Mouse (Mus musculus): ENCODE data around the gene Gpr37l1. TPM values are rescaled to one million over a fixed set of nuclear protein-coding genes. Genes with fewer than 3 reads are reported as not detected.
"Not testable (repeated sequence)": the region's sequence is repeated elsewhere in the genome, so short reads cannot be mapped to it uniquely, and the experiment has no call there.

The Gpr37l1 gene
- polyA plus RNA-seq, 1 experiment from 2014 or later = not detected

DNA sequence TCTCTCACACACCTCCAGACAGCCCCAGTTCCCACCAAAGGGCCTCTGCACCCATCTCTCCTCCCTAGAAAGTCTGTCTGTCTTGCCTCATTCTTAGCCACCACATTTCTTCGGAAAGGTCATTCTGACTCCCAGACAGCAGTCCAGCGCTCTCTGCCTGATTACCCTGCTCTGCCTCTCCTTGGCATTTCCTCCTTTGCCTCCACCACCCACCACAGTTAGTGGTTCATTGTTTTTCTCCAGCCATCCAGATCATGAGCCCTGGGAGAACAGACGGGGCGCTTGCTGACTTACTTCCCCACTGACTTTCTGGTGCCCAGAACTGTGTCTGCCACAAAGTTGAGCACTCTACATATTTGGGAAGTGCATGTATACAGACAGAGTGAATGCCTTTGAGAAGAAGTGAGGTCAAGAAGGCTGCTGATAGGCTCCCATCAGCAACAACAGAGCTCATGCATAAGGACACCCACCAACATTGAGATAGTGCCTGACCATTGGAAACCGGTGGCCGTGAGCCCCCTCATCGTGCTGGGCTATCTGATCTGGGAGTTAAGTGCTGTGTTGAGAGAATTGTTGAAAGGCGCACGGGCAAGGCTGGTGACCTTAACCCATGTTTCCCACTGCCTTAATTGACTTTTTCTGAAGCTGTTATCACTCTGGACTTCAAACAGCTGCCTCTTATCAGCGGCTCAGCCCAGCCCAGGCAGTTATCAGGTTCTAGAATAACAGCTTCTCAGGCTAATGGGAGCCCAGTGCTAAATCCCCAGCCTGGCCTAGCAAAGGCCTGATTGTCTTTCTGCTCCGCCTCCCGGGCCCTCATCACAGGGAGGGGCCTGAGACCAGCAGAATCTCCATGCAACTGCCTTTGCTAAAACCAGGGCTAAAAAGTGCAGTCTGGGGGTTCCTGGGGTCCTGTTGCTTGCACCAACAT lies 37.0 kb upstream of the Gpr37l1 start:
- H3K27me3 ChIP-seq (ENCODE audit: insufficient read depth, low read length) = no peaks in the 10 kb centered on the region
- ATAC-seq = peak; percentile 70
- whole genome bisulfite sequencing (ENCODE audit: insufficient replicate concordance) = 28% methylated on average over 12 of the region's 12 CpGs
- no peak overlapping the region for H3K9ac ChIP-seq (replicated peaks)
- no peaks in the 10 kb centered on the region for H3K36me3 ChIP-seq (replicated peaks; ENCODE audit: insufficient read depth, low read length)
- H3K9me3 ChIP-seq (ENCODE audit: low read length) = no peaks in the 10 kb centered on the region
- peak overlapping the region; percentile 11; the same call in 1 of the 2 replicates for H3K4me2 ChIP-seq (ENCODE audit: low read depth, low read length)
- DNase-seq = peak; percentile 27
- H3K4me3 ChIP-seq (ENCODE audit: low read depth, low read length) = no peak overlapping the region
- peaks cover 11% of the 10 kb centered on the region for H3K4me1 ChIP-seq (ENCODE audit: insufficient read depth)
- TF ChIP-seq EP300 (IDR thresholded peaks at IDR 0.05; ENCODE audit: low read depth) (peak; percentile 85), CTCF (IDR thresholded peaks at IDR 0.05; ENCODE audit: low read depth) (no peak)
- no peak overlapping the region for H3K27ac ChIP-seq (ENCODE audit: low read depth)

DNA sequence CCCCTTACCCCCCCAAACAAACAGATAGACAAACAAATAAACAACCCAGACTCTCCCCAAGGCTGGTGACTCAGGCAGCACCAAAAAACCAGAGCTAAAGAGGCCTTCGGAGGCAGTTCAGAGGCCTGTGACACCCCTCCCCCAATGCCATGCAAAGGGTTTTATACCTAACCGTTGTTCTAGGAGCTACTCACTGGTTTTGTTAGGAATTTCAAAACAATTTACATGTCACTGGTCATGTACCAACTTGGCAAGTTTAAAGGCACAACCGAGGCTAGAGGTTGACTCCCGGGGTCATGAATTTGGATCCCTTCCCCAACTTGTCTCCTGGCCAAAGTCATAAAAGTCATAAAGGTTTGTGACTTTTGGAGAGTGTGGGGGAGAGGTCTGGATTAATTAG lies 32.9 kb upstream of the Gpr37l1 start:
- TF ChIP-seq EP300 (IDR thresholded peaks at IDR 0.05; ENCODE audit: low read depth) (no peak), CTCF (IDR thresholded peaks at IDR 0.05; ENCODE audit: low read depth) (no peak)
- DNase-seq (no peak), ATAC-seq (no peak)
- no peaks in the 10 kb centered on the region for H3K36me3 ChIP-seq (replicated peaks; ENCODE audit: insufficient read depth, low read length)
- H3K4me1 ChIP-seq (ENCODE audit: insufficient read depth) = peaks cover 17% of the 10 kb centered on the region
- no peaks in the 10 kb centered on the region for H3K9me3 ChIP-seq (ENCODE audit: low read length)
- no peak overlapping the region for H3K9ac ChIP-seq (replicated peaks)
- H3K27ac ChIP-seq (ENCODE audit: low read depth) = no peak overlapping the region
- H3K27me3 ChIP-seq (ENCODE audit: insufficient read depth, low read length) = no peaks in the 10 kb centered on the region
- H3K4me2 ChIP-seq (ENCODE audit: low read depth, low read length) = no peak overlapping the region
- H3K4me3 ChIP-seq (ENCODE audit: low read depth, low read length) = no peak overlapping the region
- WGBS (ENCODE audit: insufficient replicate concordance) = 86% methylated on average over 4 of the region's 4 CpGs

DNA sequence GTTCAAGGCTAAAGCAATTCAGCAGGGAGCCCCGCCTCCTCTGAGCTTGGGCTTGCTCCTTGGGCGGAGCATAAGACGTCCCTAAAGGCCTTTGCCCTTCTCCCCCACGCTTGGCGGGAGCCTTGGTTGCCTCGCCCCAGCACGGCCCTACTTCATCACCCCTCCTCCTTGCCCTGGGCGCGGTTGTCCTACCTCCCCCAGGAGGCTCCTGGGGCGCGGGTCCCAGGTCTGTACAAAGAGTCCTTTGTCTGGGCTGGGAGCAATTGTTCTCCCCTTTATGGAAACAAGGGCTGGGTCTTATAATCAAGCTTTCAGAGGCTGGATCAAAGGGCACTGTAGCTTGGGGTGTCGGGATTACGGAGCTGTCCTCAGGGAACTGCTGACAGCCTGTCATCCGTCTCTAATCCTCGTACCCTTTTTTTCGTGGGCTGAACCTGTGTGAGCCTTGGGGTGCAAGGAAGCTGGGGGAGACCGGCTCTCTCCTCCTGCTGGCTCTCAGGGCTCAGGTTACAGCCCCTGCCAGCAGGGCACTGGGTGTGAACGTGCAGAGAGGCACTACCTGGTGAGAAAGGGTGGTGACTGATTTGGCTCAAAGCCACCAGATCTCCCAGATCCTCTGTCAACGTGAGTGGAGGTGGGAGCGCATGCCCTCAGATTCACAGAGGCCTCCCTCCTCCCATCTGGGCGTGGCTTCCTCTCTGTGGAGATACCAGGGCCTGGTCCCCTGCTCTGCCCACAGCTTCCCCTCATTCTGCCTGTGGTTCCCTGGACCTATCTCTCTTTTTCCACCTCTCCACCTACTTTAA lies 31.7 kb upstream of the Gpr37l1 start:
- TF ChIP-seq CTCF (IDR thresholded peaks at IDR 0.05; ENCODE audit: low read depth) (no peak), EP300 (IDR thresholded peaks at IDR 0.05; ENCODE audit: low read depth) (no peak)
- Histone ChIP-seq H3K36me3 (replicated peaks; ENCODE audit: insufficient read depth, low read length) (no peaks in the 10 kb centered on the region), H3K9me3 (ENCODE audit: low read length) (no peaks in the 10 kb centered on the region), H3K27me3 (ENCODE audit: insufficient read depth, low read length) (no peaks in the 10 kb centered on the region), H3K9ac (replicated peaks) (no peak overlapping the region), H3K4me1 (ENCODE audit: insufficient read depth) (peaks cover 7% of the 10 kb centered on the region), H3K4me2 (ENCODE audit: low read depth, low read length) (peak overlapping the region; percentile 42), H3K4me3 (ENCODE audit: low read depth, low read length) (no peak overlapping the region), H3K27ac (ENCODE audit: low read depth) (no peak overlapping the region)
- 8% methylated on average over 21 of the region's 21 CpGs for WGBS (ENCODE audit: insufficient replicate concordance)
- no peak for ATAC-seq
- peak; percentile 36 for DNase-seq

DNA sequence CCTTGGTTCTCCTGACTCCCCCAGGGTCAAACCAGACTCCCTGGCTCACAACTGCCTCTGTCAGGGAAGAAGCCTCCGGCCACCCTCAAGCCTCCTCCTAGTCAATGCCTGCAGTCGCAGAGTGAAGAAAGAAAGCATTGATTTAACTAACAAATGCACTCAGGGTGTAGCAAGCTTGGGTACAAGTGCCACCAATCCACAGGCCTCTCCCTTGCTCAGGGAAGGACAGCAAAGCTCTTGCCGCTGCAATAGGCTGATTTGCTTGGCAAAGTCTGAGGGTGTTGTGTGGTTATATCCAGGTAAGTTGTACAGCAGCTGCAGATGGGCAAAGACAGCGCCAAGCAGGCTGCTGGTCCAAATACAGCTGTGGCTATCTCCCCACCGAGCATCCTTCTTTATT lies 30.9 kb upstream of the Gpr37l1 start:
- no peak overlapping the region for H3K9ac ChIP-seq (replicated peaks)
- H3K4me2 ChIP-seq (ENCODE audit: low read depth, low read length) = no peak overlapping the region
- H3K4me3 ChIP-seq (ENCODE audit: low read depth, low read length) = no peak overlapping the region
- TF ChIP-seq CTCF (IDR thresholded peaks at IDR 0.05; ENCODE audit: low read depth) (no peak), EP300 (IDR thresholded peaks at IDR 0.05; ENCODE audit: low read depth) (no peak)
- no peaks in the 10 kb centered on the region for H3K36me3 ChIP-seq (replicated peaks; ENCODE audit: insufficient read depth, low read length)
- no peak overlapping the region for H3K27ac ChIP-seq (ENCODE audit: low read depth)
- no peaks in the 10 kb centered on the region for H3K27me3 ChIP-seq (ENCODE audit: insufficient read depth, low read length)
- H3K9me3 ChIP-seq (ENCODE audit: low read length) = no peaks in the 10 kb centered on the region
- no peak for ATAC-seq
- 67% methylated on average over 5 of the region's 5 CpGs for WGBS (ENCODE audit: insufficient replicate concordance)
- no peak for DNase-seq
- peaks cover 7% of the 10 kb centered on the region for H3K4me1 ChIP-seq (ENCODE audit: insufficient read depth)

DNA sequence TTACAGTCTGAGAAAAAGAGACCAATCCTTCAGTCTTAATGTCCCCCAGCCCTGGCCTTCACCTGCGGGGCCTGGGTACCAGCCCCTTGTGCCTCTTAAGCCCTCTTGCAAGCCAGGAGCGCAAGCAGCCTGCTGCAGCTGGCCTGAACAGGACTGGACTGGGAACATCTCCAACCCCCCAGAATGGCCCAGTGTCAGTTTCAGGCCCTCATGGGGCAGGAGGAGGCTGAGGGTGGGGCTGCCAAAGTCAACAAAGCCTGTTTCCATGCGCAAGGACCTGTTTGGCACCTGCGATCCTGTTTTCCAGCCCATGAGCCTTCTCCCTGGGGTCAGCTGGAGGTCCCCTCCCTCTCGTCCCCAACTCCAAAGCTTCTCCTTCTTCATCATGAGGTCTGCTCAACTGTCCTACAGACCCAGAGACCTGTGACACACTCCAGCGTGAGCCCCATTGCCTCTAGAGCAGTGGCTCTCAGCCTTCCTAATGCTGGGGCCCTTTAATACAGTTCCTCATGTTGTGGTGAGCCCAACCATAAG lies 28.5 kb upstream of the Gpr37l1 start:
- peaks cover 7% of the 10 kb centered on the region for H3K4me1 ChIP-seq (ENCODE audit: insufficient read depth)
- no peaks in the 10 kb centered on the region for H3K27me3 ChIP-seq (ENCODE audit: insufficient read depth, low read length)
- H3K4me3 ChIP-seq (ENCODE audit: low read depth, low read length) = no peak overlapping the region
- 75% methylated on average over 6 of the region's 6 CpGs for WGBS (ENCODE audit: insufficient replicate concordance)
- no peak overlapping the region for H3K4me2 ChIP-seq (ENCODE audit: low read depth, low read length)
- TF ChIP-seq EP300 (IDR thresholded peaks at IDR 0.05; ENCODE audit: low read depth) = no peak
- TF ChIP-seq CTCF (IDR thresholded peaks at IDR 0.05; ENCODE audit: low read depth) = no peak
- no peak overlapping the region for H3K9ac ChIP-seq (replicated peaks)
- ATAC-seq (no peak), DNase-seq (no peak)
- no peaks in the 10 kb centered on the region for H3K36me3 ChIP-seq (replicated peaks; ENCODE audit: insufficient read depth, low read length)
- H3K27ac ChIP-seq (ENCODE audit: low read depth) = no peak overlapping the region
- no peaks in the 10 kb centered on the region for H3K9me3 ChIP-seq (ENCODE audit: low read length)

DNA sequence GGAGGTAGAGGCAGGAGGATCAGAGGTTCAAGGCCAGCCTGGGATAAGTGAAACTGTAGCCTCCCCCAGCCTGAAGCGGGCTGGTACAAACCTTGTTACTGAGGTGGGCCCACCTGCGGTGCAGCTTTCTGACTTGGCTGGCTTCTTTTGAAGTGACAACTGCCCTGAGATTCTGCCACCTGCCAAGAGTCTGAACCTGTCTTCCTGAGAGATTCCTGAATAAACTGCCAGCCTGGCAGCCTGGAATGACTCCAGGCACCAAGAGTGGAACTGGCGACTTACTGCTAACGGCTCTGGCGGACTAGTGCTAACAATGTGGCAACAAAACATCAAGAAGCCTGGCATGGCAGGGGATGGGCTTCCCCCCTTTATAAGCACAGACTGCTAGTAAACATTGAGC lies 26.9 kb upstream of the Gpr37l1 start:
- H3K36me3 ChIP-seq (replicated peaks; ENCODE audit: insufficient read depth, low read length); H3K4me1 ChIP-seq (ENCODE audit: insufficient read depth); H3K4me3 ChIP-seq (ENCODE audit: low read depth, low read length); H3K9ac ChIP-seq (replicated peaks); H3K4me2 ChIP-seq (ENCODE audit: low read depth, low read length); H3K27me3 ChIP-seq (ENCODE audit: insufficient read depth, low read length); H3K9me3 ChIP-seq (ENCODE audit: low read length); H3K27ac ChIP-seq (ENCODE audit: low read depth); ATAC-seq; DNase-seq: not testable (repeated sequence)
- WGBS (ENCODE audit: insufficient replicate concordance) = 78% methylated on average over 5 of the region's 5 CpGs

All from liver, postnatal 0 days (tissue).